Mouse (Mus musculus) myocyte (in vitro differentiated cells): ENCODE data around the gene Slc34a1. TPM values are rescaled to one million over a fixed set of nuclear protein-coding genes. Genes with fewer than 3 reads are reported as not detected.

Source experiments
- H3K27me3 ChIP-seq: one replicate; pipeline ENCODE4 v1.6.1; 2011; ENCODE audit not compliant: control insufficient read depth, insufficient read depth, insufficient read length
- H3K36me3 ChIP-seq: one replicate; pipeline ENCODE4 v1.6.1; 2011; ENCODE audit not compliant: control insufficient read depth, insufficient read depth
- H3K4me2 ChIP-seq: one replicate; pipeline ENCODE4 v1.6.1; 2011; ENCODE audit warnings: low read depth, control low read depth
- H3K4me3 ChIP-seq: one replicate; pipeline ENCODE4 v1.5.1; 2011; ENCODE audit warnings: mild to moderate bottlenecking, control low read depth, moderate library complexity
- H3K79me2 ChIP-seq: one replicate; pipeline ENCODE4 v1.6.1; 2011; ENCODE audit not compliant: control insufficient read depth, insufficient read depth
- H3ac ChIP-seq: one replicate; pipeline ENCODE4 v1.6.1; 2011; ENCODE audit not compliant: control insufficient read depth, insufficient read length
- CEBPB ChIP-seq: IDR thresholded peaks from 2 replicates; pipeline ENCODE4 v1.6.1; 2011; ENCODE audit warnings: mild to moderate bottlenecking, moderate library complexity; ENCODE audit not compliant: poor library complexity, insufficient read depth, severe bottlenecking
- E2F4 ChIP-seq: IDR thresholded peaks from one replicate; pipeline ENCODE4 v1.6.1; 2011; ENCODE audit warnings: mild to moderate bottlenecking, control low read depth, moderate library complexity; ENCODE audit not compliant: insufficient read depth
- MAX ChIP-seq: IDR thresholded peaks from one replicate; pipeline ENCODE4 v1.6.1; 2011; ENCODE audit warnings: low read depth, mild to moderate bottlenecking, control low read depth
- MYOD1 ChIP-seq, 3 experiments: IDR thresholded peaks; one replicate each; pipeline ENCODE4 v1.6.1; 2011; ENCODE audit warnings: control low read depth in 2 of 3, low read depth in 2 of 3, mild to moderate bottlenecking in 2 of 3, moderate library complexity in 1 of 3; ENCODE audit not compliant: insufficient read length in 2 of 3, control insufficient read depth in 1 of 3
- MYOG ChIP-seq, 3 experiments: IDR thresholded peaks; one replicate each; pipeline ENCODE4 v1.6.1; 2011; ENCODE audit warnings: control low read depth in 2 of 3, low read depth in 2 of 3, mild to moderate bottlenecking in 2 of 3; ENCODE audit not compliant: insufficient read length in 2 of 3, control insufficient read depth in 1 of 3, insufficient read depth in 1 of 3
- POLR2A ChIP-seq: IDR thresholded peaks from one replicate; pipeline ENCODE4 v1.6.1; 2011; ENCODE audit warnings: low read depth, mild to moderate bottlenecking, control low read depth, moderate library complexity; ENCODE audit not compliant: insufficient read length
- POLR2AphosphoS2 ChIP-seq: IDR thresholded peaks from one replicate; pipeline ENCODE4 v1.6.1; 2011; ENCODE audit warnings: low read depth, control low read depth; ENCODE audit not compliant: insufficient read length
- REST ChIP-seq: IDR thresholded peaks from one replicate; pipeline ENCODE4 v1.6.1; 2011; ENCODE audit warnings: mild to moderate bottlenecking, control low read depth, moderate library complexity; ENCODE audit not compliant: insufficient read depth, insufficient read length
- SRF ChIP-seq: IDR thresholded peaks from one replicate; pipeline ENCODE4 v1.6.1; 2011; ENCODE audit warnings: low read depth; ENCODE audit not compliant: control insufficient read depth, insufficient read length
- TCF12 ChIP-seq: IDR thresholded peaks from one replicate; pipeline ENCODE4 v1.6.1; 2011; ENCODE audit warnings: mild to moderate bottlenecking, control low read depth; ENCODE audit not compliant: poor library complexity, insufficient read depth, severe bottlenecking
- TCF3 ChIP-seq: IDR thresholded peaks from one replicate; pipeline ENCODE4 v1.6.1; 2011; ENCODE audit warnings: low read depth, control low read depth; ENCODE audit not compliant: insufficient read length
- USF1 ChIP-seq: IDR thresholded peaks from one replicate; pipeline ENCODE4 v1.6.1; 2011; ENCODE audit warnings: low read depth, mild to moderate bottlenecking, control low read depth, moderate library complexity
- polyA plus RNA-seq: library from polyadenylated mRNA; unstranded; fragments of >200 nt; fragmentation: generic; extraction: Trizol; gene quantifications from one replicate; pipeline ENCODE4 v1.2.1, GENCODE M21; 2012; ENCODE audit warnings: missing spikeins

Gene Slc34a1
- polyA plus RNA-seq, 1 experiment: 0.04 TPM

- no peaks in the 10 kb centered on the region for H3K36me3 ChIP-seq
- no peak overlapping the region for H3K4me3 ChIP-seq
- H3K4me2 ChIP-seq: no peak overlapping the region
- H3K79me2 ChIP-seq: no peaks in the 10 kb centered on the region
- no peak for TF ChIP-seq POLR2AphosphoS2
- TF ChIP-seq POLR2A: no peak
- no peak for TF ChIP-seq MAX
- TF ChIP-seq MYOG (IDR thresholded peaks at IDR 0.05; ENCODE audit: control insufficient read depth in 1 of 3, insufficient read depth in 1 of 3, insufficient read length in 2 of 3, low read depth in 2 of 3): no peak
- no peak for TF ChIP-seq SRF
- no peak for TF ChIP-seq CEBPB
- TF ChIP-seq MYOD1 (IDR thresholded peaks at IDR 0.05; ENCODE audit: control insufficient read depth in 1 of 3, insufficient read length in 2 of 3, low read depth in 2 of 3): no peak
- no peak for TF ChIP-seq USF1
- TF ChIP-seq TCF3: no peak
- TF ChIP-seq TCF12: no peak
- no peak for TF ChIP-seq REST
- no peak for TF ChIP-seq E2F4
- peaks cover 10% of the 10 kb centered on the region for H3K27me3 ChIP-seq
- no peak overlapping the region for H3ac ChIP-seq
Measured at GRCm38 (mm10) chr13:55391626-55392029, 6.4 kb upstream of the Slc34a1 start.

GRCm38 (mm10) chr13:55392933-55393332 is 5.1 kb upstream of the Slc34a1 start:
- no peak overlapping the region for H3K4me3 ChIP-seq
- no peaks in the 10 kb centered on the region for H3K36me3 ChIP-seq
- H3K79me2 ChIP-seq: no peaks in the 10 kb centered on the region
- TF ChIP-seq E2F4 (no peak), CEBPB (no peak), TCF3 (no peak), MYOG (IDR thresholded peaks at IDR 0.05; ENCODE audit: control insufficient read depth in 1 of 3, insufficient read depth in 1 of 3, insufficient read length in 2 of 3, low read depth in 2 of 3) (no peak), TCF12 (no peak), MYOD1 (IDR thresholded peaks at IDR 0.05; ENCODE audit: control insufficient read depth in 1 of 3, insufficient read length in 2 of 3, low read depth in 2 of 3) (no peak), POLR2A (no peak), POLR2AphosphoS2 (no peak), SRF (no peak), REST (no peak), MAX (no peak), USF1 (no peak)
- no peak overlapping the region for H3ac ChIP-seq
- peaks cover 6% of the 10 kb centered on the region for H3K27me3 ChIP-seq
- H3K4me2 ChIP-seq: no peak overlapping the region

GRCm38 (mm10) chr13:55399300-55400038 is 1.5 kb downstream of the Slc34a1 start:
- Histone ChIP-seq H3K4me3 (no peak overlapping the region), H3K36me3 (no peaks in the 10 kb centered on the region), H3K27me3 (peaks cover 42% of the 10 kb centered on the region), H3K4me2 (no peak overlapping the region), H3ac (no peak overlapping the region), H3K79me2 (no peaks in the 10 kb centered on the region)
- TF ChIP-seq MYOD1 (IDR thresholded peaks at IDR 0.05; ENCODE audit: control insufficient read depth in 1 of 3, insufficient read length in 2 of 3, low read depth in 2 of 3) (peak in 1 of 3 experiments; percentile 59), USF1 (no peak)

GRCm38 (mm10) chr13:55400039-55400346 is 2.0 kb downstream of the Slc34a1 start:
- Histone ChIP-seq H3K36me3 (no peaks in the 10 kb centered on the region), H3ac (no peak overlapping the region), H3K27me3 (peaks cover 37% of the 10 kb centered on the region), H3K4me3 (no peak overlapping the region), H3K79me2 (no peaks in the 10 kb centered on the region), H3K4me2 (no peak overlapping the region)
- no peak for TF ChIP-seq CEBPB
- no peak for TF ChIP-seq POLR2A
- TF ChIP-seq REST: no peak
- no peak for TF ChIP-seq TCF3
- no peak for TF ChIP-seq POLR2AphosphoS2
- TF ChIP-seq E2F4: no peak
- TF ChIP-seq MYOG (IDR thresholded peaks at IDR 0.05; ENCODE audit: control insufficient read depth in 1 of 3, insufficient read depth in 1 of 3, insufficient read length in 2 of 3, low read depth in 2 of 3): no peak

- Histone ChIP-seq H3K36me3 (no peaks in the 10 kb centered on the region), H3K79me2 (no peaks in the 10 kb centered on the region), H3K4me3 (no peak overlapping the region), H3K4me2 (no peak overlapping the region), H3ac (no peak overlapping the region), H3K27me3 (peaks cover 42% of the 10 kb centered on the region)
- TF ChIP-seq REST (no peak), TCF12 (no peak), MAX (no peak), POLR2AphosphoS2 (no peak), E2F4 (no peak), TCF3 (no peak), POLR2A (no peak), MYOG (IDR thresholded peaks at IDR 0.05; ENCODE audit: control insufficient read depth in 1 of 3, insufficient read depth in 1 of 3, insufficient read length in 2 of 3, low read depth in 2 of 3) (no peak)
Measured at GRCm38 (mm10) chr13:55403266-55403665, 5.3 kb downstream of the Slc34a1 start.
